Mouse (Mus musculus) retina, embryonic 14.5 days (tissue): ENCODE measurements at regions not wholly inside any gene's neighbourhood (a gene's known extent, or its start where the extent isn't known, plus 50 kb on each side); places are given as distances from the start of the nearest gene placed in this dataset.

Source experiments
- DNase-seq: peaks from one replicate; pipeline ENCODE4 v3.0.0-alpha.2; 2015; ENCODE audit warnings: low spot score

DNA sequence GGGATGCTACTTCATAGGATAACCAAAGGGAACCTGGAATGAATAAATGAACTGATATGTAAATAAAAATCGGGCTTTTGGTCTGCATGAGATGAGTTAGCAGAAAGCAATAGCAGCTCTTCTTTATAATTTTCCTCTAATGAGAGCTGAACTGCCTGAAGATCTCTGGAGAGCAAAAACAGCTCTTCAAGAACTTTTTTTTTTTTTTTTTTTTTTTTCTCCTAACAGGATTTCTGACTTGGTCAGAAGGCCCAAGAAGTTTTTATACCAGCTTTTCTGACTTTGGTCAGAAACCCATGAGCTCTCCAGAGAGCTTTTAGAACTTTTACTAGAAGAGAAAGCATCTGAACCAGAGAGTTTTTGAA, 79.6 kb upstream of the Ptprk start:
- no peak for DNase-seq

DNA sequence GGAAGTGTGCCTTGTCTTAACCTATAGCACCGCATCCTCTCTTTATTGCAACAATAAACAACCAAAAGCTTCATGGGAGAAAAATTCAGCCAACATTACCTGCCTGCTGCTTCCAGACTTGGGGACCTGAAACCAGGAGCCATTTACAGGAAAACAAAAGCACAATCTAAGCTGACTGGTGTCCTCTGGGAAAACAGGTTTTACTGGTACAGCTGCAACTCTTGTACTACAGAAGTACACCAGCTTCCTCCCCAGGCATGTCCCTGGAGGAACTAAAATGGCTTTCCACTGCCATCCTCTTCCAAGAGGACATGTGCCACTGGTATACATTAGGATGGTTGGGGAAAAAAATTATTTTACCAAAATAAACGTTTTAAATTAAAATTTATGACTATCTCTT, 63.9 kb upstream of the Ptprk start:
- DNase-seq: no peak

DNA sequence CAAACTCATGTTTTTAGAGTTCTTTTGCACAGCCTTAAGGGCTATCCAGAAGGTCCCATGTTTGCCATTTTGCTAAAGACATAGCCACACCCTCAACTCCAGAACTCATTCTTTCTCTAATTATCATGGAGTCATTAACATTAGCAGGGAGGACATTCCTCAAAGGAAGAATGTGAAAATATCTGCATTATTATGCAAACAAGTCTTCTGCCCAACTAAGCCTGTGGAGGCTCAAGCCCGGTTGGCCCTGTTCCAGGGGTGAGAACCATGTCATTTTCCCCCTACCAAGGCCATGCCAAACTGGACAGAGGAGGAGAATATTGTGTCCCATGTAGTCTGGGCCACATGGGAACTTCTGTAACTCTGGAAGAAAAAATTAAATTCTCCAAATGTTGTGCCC, 62.5 kb upstream of the Ptprk start:
- no peak for DNase-seq

DNA sequence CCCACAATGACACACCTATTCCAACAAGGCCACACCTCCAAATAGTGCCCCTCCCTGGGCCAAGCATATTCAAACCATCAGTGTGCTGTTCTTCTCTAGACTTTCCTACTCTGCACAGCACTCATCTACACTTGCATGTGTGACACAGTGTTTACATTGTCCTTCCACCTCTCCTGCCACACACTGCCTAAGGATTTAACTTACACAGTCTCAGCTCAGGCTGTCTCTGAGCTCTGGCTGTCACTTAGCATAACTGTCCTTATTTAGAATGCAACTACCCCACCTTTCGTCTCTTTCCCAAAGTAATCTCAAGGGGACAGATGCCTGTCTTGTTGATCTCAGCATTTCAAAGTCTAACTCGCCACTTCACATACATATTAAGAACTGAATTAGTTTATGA, 61.2 kb upstream of the Ptprk start:
- DNase-seq: no peak

DNA sequence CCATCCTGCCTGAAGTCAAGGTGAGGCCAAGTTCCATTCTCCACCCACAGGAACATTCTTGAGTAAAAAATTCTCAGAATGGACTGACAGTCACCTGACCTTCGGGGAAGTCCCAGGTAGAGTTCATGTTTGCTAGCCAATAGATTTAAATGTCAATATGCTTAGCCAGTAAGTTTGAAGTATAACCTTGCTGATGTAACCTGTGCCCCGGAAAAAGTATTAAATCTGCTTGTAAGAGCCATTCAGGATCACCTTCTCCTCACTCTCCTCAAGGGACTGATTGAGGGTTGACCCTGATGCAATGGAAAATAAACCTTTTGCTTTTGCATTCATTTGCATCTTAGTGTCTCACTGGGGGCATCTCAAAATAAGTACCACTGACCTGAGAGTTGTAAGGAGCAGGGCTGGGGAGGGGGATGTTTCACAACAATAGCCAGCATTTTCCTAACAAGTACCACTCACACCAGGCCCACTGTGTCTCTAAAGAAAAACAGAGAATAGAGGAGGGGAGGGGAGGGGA, 60.3 kb upstream of the Ptprk start:
- DNase-seq: no peak
